Mouse (Mus musculus): Measurements from ENCODE around the gene C1qtnf5.

The C1qtnf5 gene

DNA sequence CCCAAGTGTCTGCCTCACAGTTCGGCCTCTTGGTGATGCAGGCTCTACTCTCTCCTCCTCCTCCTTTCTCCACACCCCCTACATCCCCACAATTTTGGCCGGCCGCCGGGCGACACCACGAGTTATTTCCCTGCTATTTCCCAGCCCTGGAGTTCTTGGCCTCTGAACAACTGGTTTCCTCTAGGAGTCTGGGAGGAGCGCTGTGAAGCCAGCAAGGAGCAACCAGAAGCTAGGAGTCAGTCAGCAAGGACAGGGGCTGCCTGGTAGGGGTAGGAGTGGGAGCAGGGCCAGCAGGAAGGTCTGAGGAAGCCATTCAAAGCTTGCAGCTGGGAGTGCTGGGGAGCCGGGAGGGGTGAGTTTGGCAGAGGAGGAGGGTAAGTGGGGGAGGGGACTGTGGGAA is at the start of gene C1qtnf5:
TSS of gene C1qtnf5 (plus strand) at position 136 of the 400 bp plus-strand sequence.
- peak; percentile 37 to 86 for DNase-seq (ENCODE audit: low spot score in 2 of 2)

DNA sequence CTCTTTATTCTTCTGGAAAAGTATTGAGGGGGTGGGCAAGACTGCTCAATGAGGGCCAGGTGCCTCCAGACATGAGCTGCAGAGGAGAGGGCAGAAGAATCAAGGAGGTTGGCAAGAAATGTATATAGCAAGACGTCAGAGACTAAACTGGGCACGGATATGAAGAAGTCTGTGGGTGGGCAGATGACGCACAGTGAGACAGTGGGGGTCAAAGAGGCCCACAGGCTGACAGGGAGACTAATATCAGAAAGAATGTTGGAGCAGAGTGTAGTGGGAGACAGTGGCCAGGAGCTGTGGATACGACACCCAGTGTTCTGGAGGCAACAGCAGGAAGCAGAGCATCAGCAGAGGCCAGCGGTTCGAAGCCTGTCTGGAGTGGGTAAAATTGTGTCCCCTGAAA is 48.4 kb upstream of the C1qtnf5 start:
- no peak for DNase-seq (ENCODE audit: low spot score in 2 of 2)

DNA sequence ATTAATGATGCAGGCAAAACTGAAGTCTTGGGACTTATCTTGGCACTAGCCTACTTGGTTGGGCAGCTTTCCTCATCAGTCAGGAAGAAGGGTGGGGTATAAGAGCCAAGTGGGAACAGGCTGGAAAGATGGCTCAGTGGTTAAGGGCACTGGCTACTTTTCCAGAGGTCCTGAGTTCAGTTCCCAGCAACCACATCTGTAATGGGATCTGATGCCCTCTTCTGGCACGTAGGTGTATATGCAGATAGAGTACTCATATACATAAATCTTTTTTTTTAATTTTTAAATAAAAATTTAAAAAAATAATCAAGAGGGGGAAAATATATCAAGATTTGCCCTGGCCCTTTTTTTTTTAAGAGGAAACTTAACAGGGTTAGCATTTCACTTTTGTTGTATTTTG is 41.9 kb upstream of the C1qtnf5 start:
- DNase-seq (ENCODE audit: low spot score in 2 of 2), result no peak

DNA sequence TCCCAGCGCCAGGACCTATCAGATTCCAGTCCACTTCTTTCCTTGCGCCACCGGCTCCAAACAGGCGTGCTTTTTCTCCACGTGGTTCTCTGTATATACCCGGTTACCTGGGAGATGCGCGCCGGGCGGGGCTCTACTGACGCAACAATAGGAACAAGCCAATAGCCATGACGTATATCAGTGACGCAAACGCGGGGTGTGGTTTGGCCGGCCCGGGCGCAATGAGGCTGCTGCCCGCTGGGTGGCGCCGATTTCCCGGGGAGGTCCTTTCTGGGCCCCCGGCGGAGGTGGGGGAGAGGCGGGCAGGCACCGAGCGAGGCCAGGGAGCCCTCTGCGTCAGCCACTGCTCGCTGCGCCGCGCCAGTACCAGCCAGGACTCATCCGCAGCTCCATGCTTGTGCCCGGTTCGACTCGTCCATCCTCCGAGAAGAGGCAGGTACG is 40.2 kb upstream of the C1qtnf5 start, which contains the start of gene Usp2:
TSS of gene Usp2 (plus strand) at position 237 of the 441 bp plus-strand sequence.
- DNase-seq (ENCODE audit: low spot score in 2 of 2), result peak; percentile 99

DNA sequence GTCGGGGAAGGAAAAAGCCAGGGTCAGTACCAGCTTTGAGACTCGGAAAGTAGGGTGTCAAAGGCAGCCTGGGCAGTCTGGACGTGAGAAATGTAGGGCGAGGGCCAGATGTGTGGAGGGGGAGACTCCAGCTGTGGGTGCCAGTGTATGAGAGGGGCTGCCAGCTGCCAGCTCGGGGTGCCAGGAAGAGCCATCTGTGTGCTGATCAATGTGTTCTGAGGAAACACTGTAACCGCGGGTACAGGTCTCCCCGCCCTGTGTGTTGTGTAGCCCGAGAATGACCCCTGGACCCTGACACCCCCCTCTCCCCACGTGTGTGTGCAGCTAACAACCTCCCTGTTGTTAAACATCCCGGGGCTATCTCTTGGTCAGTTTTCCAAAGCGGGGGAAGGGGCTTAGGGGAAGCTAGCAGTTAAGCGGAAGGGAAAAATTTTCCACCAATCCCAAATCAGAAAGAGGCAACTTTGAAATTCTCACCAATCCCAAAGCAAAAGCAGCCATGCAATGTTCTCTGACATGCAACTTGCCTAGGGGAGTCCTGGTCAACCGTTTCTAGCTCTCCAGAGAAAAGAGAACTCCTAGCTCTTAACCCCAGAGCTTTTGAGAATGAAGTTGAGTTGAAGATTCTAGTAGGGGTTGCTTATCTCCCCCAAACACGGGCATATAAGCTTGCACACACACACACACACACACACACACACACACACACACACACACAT is 39.6 kb upstream of the C1qtnf5 start:
- no peak for DNase-seq (ENCODE audit: low spot score in 2 of 2)

DNA sequence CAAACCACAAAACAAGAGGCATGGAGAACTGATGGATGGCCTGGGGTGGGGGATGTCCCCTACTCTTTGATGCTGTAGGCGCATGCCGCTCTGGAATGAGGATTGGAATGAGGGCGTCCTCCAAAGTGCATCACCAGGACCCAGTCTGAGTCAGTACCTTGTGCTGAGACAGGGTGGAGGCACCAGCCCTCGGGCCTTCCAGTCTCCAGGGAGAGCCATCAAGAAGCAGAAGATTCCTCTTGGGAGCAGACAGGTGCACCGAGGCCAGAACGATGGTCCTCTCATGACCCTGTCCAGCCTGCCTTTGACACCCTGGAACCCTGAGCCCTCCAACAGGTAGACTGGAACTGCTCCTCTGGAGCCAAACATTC is 39.1 kb upstream of the C1qtnf5 start:
- DNase-seq (ENCODE audit: low spot score in 2 of 2), result no peak

DNA sequence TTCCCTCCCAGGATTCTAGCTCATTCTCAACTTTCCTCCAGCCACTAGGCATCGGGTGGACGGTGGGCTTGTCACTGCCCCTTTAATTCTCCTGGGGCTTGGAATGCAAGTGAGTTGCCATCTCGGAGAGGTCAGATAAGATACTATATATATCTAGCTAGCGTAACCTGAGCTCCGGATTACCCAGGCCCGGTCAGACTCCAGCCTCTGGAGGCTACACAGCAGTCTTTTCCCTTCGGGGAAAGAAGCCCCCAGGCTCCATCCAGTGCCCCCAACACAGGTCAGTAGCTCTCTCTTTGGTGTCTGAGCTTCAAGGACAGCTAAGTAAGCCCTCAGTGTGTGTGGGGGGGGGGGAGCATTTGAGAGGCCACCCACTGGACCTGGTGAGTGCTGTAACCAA is 37.8 kb upstream of the C1qtnf5 start:
- DNase-seq (ENCODE audit: low spot score in 2 of 2), result no peak

DNA sequence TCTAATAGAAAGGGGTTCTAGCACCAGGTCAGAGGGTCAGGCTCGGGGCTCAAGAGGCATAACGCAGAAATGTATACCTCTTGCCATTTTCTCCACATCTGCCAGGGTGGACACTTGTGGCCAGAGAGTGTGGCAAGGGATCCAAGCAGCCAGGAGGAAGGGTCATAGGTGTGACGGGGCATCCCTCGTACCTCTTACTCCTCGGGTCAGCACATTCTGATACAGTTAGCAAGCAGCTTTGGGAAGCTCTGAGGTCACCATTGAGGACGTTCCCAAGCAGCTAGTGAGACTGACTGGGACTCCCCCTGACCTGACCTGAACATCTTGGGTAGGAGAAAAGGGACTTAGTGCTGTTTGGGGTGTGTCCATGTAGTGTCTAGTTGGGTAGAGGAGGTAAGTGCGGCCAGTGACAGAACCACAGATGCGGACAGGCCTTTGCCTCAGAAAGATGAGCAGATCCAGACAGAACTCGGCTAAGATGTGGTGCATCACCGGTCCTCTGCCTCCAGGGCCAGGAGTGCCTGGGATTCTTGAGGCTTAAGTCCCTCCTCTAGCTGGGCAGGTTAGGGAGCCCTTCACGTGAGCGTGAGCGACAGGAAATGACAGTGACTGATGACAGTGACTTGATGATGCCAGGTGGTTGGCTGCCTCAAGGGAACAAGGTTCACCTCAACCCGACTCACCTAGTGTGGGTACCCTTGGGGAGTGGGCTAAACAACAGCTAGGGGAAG is 36.8 kb upstream of the C1qtnf5 start:
- no peak for DNase-seq (ENCODE audit: low spot score in 2 of 2)

DNA sequence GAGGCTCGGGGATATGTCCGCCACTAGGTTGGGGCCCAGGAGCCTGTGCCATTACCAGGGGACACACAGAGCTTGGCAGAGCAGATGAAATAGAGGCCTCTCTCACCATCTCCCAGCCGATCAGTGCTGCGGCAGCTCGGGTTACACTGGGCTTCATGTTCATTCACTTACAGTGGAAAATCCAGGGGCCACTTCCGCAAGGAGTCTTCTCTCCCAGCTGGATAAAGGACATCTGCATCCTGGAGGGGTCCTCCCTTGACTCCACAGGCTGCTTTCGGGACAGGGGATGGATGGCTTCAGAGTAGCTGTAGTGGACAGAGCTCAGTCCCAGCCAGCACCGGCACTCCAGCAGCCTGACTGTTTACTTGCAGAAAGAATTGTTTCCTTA is 36.2 kb upstream of the C1qtnf5 start:
- DNase-seq (ENCODE audit: low spot score in 2 of 2), result no peak

DNA sequence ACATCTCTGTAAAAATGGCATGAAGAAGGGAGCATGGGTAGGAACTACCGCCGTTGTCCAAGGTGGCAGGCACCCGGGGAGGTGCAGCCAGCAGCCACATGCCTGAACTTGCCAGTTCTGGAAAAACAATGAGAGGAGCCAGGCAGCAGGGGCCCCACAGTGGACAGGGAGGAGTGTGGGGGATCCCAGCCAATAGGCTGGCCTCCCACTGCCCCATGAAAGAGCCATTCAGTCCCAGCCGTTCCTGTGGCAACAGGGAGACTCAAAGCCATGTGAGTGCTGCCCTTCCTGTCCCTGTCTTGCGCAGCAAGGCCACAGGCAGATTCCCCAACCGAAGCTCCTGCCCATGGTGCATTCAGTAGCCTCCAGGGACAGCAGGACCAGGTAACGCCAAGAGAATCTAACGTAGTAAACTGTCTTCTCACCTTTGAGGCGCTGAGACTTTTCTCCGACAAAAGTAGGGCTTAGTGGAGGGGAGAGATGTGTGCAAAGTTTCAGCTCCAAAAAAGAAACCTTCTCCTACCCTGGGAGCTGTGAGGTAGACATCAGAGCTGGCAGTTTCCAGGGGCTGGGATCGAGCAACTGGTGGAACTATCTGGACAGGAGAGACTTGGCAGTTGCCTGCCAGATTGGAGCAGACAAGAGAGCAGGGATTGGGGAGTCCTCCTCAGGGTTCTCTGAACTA is 35.0 kb upstream of the C1qtnf5 start:
- no peak for DNase-seq (ENCODE audit: low spot score in 2 of 2)

DNA sequence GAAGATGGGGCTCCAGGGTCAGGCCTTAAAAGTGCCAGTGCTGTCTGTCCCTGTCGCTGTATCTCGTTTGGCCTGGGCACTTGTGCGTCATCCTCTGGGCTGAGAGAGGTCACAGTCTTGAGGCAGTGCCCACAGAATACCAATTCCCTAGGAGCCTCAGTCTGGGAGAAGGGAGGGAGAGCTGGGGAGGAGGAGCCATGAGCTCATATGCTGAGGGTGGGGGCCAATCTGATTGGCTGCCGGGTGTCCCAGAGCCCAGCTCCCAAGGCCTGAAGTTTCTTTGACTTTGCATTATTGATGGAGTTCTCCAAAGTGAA is 34.5 kb upstream of the C1qtnf5 start:
- DNase-seq (ENCODE audit: low spot score in 2 of 2), result no peak

DNA sequence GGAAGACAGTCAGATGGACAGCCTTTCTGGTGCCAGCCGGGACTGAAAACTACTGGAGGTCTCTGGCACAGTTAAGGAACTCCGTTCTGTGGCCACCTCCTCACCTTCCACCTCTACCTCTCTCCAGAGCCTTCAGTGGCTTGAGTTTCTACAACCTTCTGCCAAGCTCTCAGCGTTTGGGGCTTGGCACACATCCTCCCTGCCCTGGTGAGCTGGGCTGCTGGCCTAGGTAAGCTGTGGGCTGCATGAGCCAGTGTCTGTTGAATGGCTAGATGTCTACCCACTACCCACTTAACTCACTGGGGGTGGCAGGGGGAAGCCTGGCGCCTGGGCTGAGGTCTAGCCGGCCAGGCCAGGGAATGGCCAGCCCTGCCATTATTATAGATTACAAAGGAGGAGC is 33.9 kb upstream of the C1qtnf5 start:
- DNase-seq (ENCODE audit: low spot score in 2 of 2), result no peak

DNA sequence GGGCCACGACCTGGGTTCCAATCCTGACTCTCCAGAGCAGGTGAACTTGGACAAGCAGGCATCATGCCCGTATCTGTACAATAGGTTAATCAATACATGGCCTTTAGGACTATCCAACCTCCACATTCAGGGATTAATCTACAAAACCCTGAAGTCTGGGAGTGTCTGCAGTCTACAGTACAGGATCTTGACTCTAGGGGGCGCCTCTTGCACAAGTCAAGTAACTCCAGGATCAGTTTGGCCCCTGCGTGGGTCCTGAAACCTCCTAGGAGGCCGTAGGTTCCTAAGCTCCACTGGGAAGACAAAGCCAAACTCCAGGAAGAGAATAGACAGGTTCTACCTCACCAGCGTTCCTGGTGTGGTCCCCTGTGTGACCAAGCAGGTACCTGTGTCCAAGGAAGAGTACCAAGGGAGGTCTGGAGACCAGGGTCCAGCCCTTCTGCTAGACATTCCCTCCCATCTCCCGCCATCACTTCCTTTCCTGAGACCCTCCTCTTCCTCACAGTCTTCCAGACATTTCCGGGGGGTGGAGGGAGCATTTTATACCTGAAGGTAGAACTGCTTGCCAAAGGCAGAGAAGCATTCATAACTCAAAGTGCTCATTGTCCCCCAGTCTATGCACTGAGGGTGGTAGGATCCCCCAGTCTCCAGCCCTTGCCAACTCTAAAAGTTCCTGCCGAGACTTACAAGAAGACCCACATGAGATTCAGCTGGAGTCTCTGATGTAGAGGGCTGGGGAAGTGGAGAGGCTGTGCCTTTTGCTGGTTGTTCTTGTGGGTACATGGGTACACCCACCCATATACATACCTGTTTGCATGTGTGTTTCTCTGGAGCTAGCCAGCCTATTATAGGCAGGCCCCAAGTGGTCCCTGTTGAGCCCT is 32.4 kb upstream of the C1qtnf5 start:
- no peak for DNase-seq (ENCODE audit: low spot score in 2 of 2)

DNA sequence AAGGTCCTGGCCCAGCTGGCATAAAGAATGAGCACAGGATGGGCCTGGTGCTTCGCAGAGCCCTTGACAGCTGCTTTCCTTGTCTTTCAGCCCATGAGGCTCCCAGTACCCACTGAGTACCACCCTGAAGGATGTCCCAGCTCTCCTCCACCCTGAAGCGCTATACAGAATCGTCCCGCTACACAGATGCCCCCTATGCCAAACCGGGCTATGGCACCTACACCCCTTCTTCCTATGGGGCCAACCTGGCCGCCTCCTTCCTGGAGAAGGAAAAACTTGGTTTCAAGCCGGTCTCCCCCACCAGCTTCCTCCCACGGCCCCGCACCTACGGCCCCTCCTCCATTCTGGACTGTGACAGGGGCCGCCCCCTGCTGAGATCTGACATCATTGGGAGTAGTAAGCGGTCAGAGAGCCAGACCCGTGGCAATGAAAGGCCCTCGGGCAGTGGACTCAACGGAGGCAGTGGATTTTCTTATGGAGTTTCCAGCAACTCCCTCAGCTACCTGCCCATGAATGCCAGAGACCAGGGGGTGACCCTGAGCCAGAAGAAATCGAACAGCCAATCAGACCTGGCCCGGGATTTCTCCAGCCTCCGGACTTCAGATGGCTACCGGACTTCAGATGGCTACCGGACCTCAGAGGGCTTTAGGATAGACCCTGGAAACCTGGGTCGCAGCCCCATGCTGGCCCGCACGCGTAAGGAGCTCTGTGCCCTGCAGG is 31.6 kb upstream of the C1qtnf5 start:
- no peak for DNase-seq (ENCODE audit: low spot score in 2 of 2)

DNA sequence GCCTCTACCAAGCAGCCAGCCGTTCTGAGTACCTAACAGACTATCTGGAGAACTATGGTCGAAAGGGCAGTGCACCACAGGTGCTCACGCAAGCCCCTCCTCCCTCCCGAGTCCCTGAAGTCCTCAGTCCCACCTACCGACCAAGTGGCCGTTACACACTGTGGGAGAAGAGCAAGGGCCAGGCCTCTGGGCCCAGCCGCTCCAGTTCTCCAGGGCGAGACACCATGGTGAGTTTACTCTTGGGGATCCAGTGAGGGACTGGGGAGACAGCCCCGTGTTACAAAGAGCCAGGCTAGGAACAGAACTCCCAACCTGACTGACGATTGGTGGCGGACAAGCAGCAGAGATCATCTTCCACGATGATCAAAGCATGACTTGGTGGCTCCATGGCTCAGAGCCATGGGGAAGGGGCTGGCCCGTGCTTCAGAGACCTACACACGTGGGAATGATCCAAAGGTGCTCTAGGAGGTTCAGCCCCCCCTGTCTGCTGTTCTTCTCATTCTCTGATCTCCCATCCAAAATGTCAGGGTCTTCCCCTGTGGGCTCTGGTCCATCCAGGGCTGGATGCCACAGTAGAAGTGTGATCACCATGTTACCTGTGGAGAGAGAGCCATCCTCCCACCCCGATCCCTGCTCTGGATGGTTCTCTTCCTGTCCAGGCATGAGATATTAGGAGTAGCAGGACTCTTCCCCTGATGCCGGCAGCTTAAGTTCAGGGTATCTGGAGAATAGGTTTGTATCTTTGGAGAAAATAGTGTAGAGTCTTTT is 30.9 kb upstream of the C1qtnf5 start:
- no peak for DNase-seq (ENCODE audit: low spot score in 2 of 2)

DNA sequence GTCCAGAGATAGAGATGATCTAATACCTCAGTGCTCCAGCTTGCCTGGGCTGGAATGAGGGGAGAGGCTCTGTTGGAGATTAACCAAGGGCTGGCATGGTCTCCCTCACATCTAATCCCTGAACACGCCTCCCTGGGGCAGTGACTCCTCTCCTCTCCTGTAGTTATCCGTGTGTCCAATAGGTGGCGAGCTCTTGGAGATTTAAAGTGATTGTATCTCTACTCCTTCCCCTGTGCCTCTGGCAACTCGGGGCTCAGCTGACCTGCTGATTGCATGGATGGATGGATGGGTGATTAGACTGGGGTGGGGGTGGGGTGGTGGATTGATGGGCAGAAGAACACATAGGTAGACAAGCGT is 30.3 kb upstream of the C1qtnf5 start:
- DNase-seq (ENCODE audit: low spot score in 2 of 2), result peak in 1 of 2 experiments; percentile 79

DNA sequence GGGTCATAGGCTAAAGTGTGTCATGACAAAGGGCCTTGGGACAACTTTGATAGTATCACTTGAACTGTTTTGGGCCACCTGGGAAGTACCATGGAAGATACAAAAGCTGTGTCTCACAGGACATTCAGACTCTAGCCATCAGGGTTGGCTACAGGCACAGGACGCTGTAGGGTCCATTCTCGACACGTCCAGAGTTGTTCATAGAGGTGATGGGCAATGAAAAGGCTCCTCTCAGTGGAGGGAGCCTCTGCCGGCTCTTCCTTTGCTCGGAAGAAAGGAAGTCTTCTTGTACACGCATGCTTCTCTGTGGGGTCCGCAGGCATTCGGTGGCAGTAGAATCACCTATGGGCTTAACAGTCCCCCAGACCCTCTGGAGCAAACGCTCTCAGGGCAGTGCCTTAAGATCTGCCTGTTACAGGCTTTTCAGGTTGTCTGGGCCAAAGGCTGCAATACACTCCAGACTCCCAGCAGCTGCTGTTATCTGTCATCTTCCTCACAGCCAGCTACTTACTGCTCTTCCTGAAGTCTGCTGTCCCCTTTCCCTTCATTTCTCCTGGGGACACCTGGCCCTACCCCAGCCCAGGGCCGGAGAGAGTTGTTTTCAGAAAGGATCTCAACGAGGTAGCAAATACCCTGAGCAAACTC is 29.7 kb upstream of the C1qtnf5 start:
- DNase-seq (ENCODE audit: low spot score in 2 of 2), result no peak

DNA sequence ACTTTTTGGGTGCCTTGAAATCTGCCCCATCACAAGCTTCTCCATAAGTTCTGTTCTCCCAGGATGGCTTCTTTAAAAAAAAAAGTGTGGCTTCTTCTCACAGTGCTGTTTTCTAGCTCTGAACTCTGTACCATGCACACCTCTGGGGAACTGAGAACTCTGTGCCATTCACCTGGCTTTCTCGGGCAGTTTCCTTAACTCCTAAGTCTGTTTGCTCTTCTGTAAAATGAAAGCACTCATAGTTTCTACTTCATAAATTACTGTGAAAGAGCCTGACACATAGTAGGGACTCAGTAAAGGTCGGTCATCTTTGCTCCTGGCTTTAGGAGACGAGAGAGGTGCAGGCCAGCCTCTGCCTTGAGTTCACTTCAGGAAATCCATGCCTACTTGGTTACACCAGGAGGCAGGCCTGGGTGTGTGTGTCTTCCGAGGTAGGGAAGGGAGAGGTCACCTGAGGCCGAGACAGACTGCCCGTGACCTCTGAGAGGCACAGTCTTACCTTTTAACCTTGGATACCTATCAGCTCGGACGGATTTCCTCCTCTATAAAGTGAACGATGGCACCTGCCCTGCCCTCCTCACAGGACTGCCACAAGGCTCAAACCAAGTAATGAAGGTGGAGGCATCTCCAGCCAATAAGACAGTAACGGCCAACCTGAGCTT is 28.8 kb upstream of the C1qtnf5 start:
- DNase-seq (ENCODE audit: low spot score in 2 of 2), result no peak

DNA sequence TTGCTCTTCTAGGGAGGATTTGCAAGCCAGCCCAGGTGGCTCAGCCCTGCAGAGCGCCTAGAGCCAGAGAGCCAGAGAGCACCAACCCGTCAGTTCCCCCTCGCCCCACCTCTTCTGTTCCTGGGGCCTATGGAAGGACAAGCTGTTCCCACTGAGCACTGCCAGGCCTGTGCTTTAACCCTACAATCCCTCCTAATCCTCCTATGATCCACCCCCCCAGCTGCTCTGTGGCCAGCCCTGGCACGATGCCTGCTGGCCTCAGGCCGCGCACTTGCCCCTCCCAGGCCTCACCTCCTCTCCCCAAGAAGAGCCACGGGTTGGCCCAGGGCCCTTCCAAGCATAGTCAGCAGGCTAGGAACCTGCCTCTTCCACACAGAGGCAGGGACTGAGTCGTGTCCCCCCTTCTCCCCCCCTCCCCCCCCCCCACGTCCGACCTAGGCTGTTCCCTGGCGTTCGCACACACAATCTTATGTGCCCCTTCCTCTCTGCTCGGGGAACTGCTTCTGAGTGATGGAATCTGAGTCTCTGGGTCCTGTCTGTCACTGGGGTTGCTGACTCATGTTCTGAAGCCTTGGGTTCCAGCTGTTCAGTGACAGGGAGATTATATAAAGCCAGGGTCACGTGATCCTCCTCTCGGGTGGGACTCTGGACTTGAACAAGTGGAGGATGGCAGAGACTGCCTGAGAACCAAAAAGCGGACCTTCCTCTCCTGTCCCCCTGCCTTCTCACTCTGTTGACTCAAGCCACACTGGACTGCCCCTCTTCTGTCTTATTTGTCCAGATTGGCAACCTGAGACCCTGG is 27.9 kb upstream of the C1qtnf5 start:
- DNase-seq (ENCODE audit: low spot score in 2 of 2), result peak in 1 of 2 experiments; percentile 84

Measured in urinary bladder, adult 18-20 months (tissue).